Mouse (Mus musculus) megakaryocyte, adult 5-6 weeks (primary cell): ENCODE results near the gene Kcnk6. TPM values are rescaled to one million over a fixed set of nuclear protein-coding genes. Genes with fewer than 3 reads are reported as not detected.
"Not testable (repeated sequence)": the region's sequence is repeated elsewhere in the genome, so short reads cannot be mapped to it uniquely, and the experiment has no call there.

Experiments
- ATAC-seq: 2 replicates; pipeline ENCODE4 v1.8.0; 2016; ENCODE audit warnings: mild to moderate bottlenecking, inconsistent platforms; ENCODE audit not compliant: poor library complexity, severe bottlenecking
- total RNA-seq, 2 experiments: library from RNA; stranded (forward) in 1 of 2; stranded (reverse) in 1 of 2; fragments of 153-499, 151-499 nt in 1 of 2; fragments of 221-1000, 200-1000 nt in 1 of 2; gene quantifications; 2 replicates each; pipeline versions ENCODE4 v1.2.3 to v1.2.4; 2015 to 2017

Kcnk6 gene
- total RNA-seq, 2 experiments from 2014 or later = 9.2 to 14.6 TPM

- peak; percentile 84 for ATAC-seq
These were observed 20.7 kb downstream of the Kcnk6 start for GRCm38 (mm10) chr7:29211415-29212198.

- peak; percentile 53 for ATAC-seq
These were observed 21.3 kb downstream of the Kcnk6 start for GRCm38 (mm10) chr7:29211013-29211412.

- ATAC-seq = no peak
These were observed 29.7 kb downstream of the Kcnk6 start for GRCm38 (mm10) chr7:29202577-29202976.

- not testable (repeated sequence) for ATAC-seq
These were observed 38.1 kb downstream of the Kcnk6 start for GRCm38 (mm10) chr7:29194230-29194629.

- not testable (repeated sequence) for ATAC-seq
These were observed 51.0 kb downstream of the Kcnk6 start for GRCm38 (mm10) chr7:29181323-29181722.

GRCm38 (mm10) chr7:29180854-29181236 is 51.5 kb downstream of the Kcnk6 start:
- no peak for ATAC-seq

GRCm38 (mm10) chr7:29180077-29180853 is 52.0 kb downstream of the Kcnk6 start, which contains the start of gene Psmd8:
TSS of gene Psmd8 (minus strand) at chr7:29180701.
- peak; percentile 97 for ATAC-seq

GRCm38 (mm10) chr7:29179323-29179722 is 53.0 kb downstream of the Kcnk6 start:
- ATAC-seq = peak; percentile 23; the same call in 1 of the 2 replicates

- no peak for ATAC-seq
These were observed 54.2 kb downstream of the Kcnk6 start for GRCm38 (mm10) chr7:29178106-29178505.

- ATAC-seq = no peak
These were observed 59.8 kb downstream of the Kcnk6 start for GRCm38 (mm10) chr7:29172390-29173016.

Other genes with a start within 250 kb of the Kcnk6 start
- 0.52 and 0.78 TPM in 2 replicates for gene Ryr1, start 107.3 kb downstream of the Kcnk6 start, total RNA-seq (2015)
- 0.69 and 0.92 TPM in 2 replicates for gene Ryr1, start 107.3 kb downstream of the Kcnk6 start, total RNA-seq (2017)
- gene Rasgrp4, start 97.7 kb downstream of the Kcnk6 start, total RNA-seq (2015) = 75.1 and 80.4 TPM in 2 replicates
- 25.6 and 58.0 TPM in 2 replicates for gene Rasgrp4, start 97.7 kb downstream of the Kcnk6 start, total RNA-seq (2017)
- 26.5 and 26.7 TPM in 2 replicates for gene Fam98c, start 76.3 kb downstream of the Kcnk6 start, total RNA-seq (2015)
- gene Fam98c, start 76.3 kb downstream of the Kcnk6 start, total RNA-seq (2017) = 24.0 and 24.2 TPM in 2 replicates
- gene Ggn, start 62.3 kb downstream of the Kcnk6 start, total RNA-seq (2015) = 0.80 and 0.91 TPM in 2 replicates
- gene Ggn, start 62.3 kb downstream of the Kcnk6 start, total RNA-seq (2017) = 0.29 and 0.81 TPM in 2 replicates
- gene Spred3, start 62.1 kb downstream of the Kcnk6 start, total RNA-seq (2015) = 0.66 and 1.3 TPM in 2 replicates
- gene Spred3, start 62.1 kb downstream of the Kcnk6 start, total RNA-seq (2017) = 0.77 and 0.94 TPM in 2 replicates
- 204 and 215 TPM in 2 replicates for gene Psmd8, start 51.8 kb downstream of the Kcnk6 start, total RNA-seq (2015)
- 191 and 207 TPM in 2 replicates for gene Psmd8, start 51.8 kb downstream of the Kcnk6 start, total RNA-seq (2017)
- 1.4 and 3.8 TPM in 2 replicates for gene Catsperg1, start 18.5 kb downstream of the Kcnk6 start, total RNA-seq (2015)
- 1.2 and 7.5 TPM in 2 replicates for gene Catsperg1, start 18.5 kb downstream of the Kcnk6 start, total RNA-seq (2017)
- 36.2 and 38.0 TPM in 2 replicates for gene Yif1b, start 5.8 kb upstream of the Kcnk6 start, total RNA-seq (2015)
- 19.1 and 21.8 TPM in 2 replicates for gene Yif1b, start 5.8 kb upstream of the Kcnk6 start, total RNA-seq (2017)
- gene 2200002D01Rik, start 16.0 kb upstream of the Kcnk6 start, total RNA-seq (2015) = not detected in 2 replicates
- gene 2200002D01Rik, start 16.0 kb upstream of the Kcnk6 start, total RNA-seq (2017) = 0.37 and 2.4 TPM in 2 replicates
- 6.1 and 7.3 TPM in 2 replicates for gene Spint2, start 49.4 kb upstream of the Kcnk6 start, total RNA-seq (2015)
- 2.6 and 5.3 TPM in 2 replicates for gene Spint2, start 49.4 kb upstream of the Kcnk6 start, total RNA-seq (2017)
- gene Ppp1r14a, start 56.8 kb upstream of the Kcnk6 start, total RNA-seq (2015) = not detected in 2 replicates
- gene Ppp1r14a, start 56.8 kb upstream of the Kcnk6 start, total RNA-seq (2017) = not detected in 2 replicates
- not detected in 2 replicates for gene Dpf1, start 71.4 kb upstream of the Kcnk6 start, total RNA-seq (2015)
- gene Dpf1, start 71.4 kb upstream of the Kcnk6 start, total RNA-seq (2017) = not detected in 2 replicates